Mouse (Mus musculus): ENCODE results near the gene Nrxn3.

DNA sequence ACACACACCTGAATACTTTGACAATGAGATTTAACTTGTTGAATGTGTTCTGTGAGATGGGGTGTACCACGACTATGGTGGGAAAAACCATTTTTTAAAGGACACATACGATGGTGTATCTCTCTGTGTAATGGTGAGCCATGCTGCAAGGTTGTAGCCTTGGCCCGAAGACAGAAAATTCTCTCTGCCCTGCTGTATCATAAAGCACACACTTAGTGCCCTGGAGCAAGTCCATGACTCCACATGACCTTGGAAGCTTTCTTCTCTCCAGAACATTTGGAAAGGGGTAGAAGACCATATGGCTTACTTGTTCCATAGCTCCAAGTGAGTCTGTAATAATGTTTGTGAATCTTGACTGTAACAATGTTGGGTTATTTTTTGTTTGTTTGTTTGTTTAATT is 1609.8 kb downstream of the Nrxn3 start:
- TF ChIP-seq CTCF (IDR thresholded peaks at IDR 0.05; ENCODE audit: borderline replicate concordance, control insufficient read depth, extremely low read depth, insufficient read depth, low read length, poor library complexity) (no peak), POLR2A (IDR thresholded peaks at IDR 0.05; ENCODE audit: control insufficient read depth, extremely low read depth, insufficient read depth, low read length, poor library complexity) (no peak)

All from thymus, adult 2 months (tissue).